Mouse (Mus musculus): ENCODE data around the gene Gpr173. TPM values are rescaled to one million over a fixed set of nuclear protein-coding genes. Genes with fewer than 3 reads are reported as not detected.
A peak's percentile ranks its signal among the peaks of the same experiment; 100 is the strongest.

Gene Gpr173
- polyA plus RNA-seq, 1 experiment = 0.72 TPM

- H3K4me1 ChIP-seq (ENCODE audit: control insufficient read depth, insufficient read depth, low read length) = no peaks in the 10 kb centered on the region
- 81% methylated on average over 1 of the region's 1 CpGs for WGBS
- TF ChIP-seq POLR2A (IDR thresholded peaks at IDR 0.05; ENCODE audit: borderline replicate concordance, control insufficient read depth, low read depth, low read length) (no peak), CTCF (IDR thresholded peaks at IDR 0.05; ENCODE audit: control insufficient read depth, insufficient read depth, low read length) (no peak)
- no peak overlapping the region for H3K4me3 ChIP-seq (replicated peaks; ENCODE audit: control insufficient read depth, low read depth, low read length)
- no peak overlapping the region for H3K27ac ChIP-seq (ENCODE audit: control insufficient read depth, insufficient read depth, low read depth, low read length, poor library complexity)
Measured at GRCm38 (mm10) chrX:152323584-152323983, 44.9 kb downstream of the Gpr173 start.

- TF ChIP-seq CTCF (IDR thresholded peaks at IDR 0.05; ENCODE audit: control insufficient read depth, insufficient read depth, low read length) = no peak
- no peak for TF ChIP-seq POLR2A (IDR thresholded peaks at IDR 0.05; ENCODE audit: borderline replicate concordance, control insufficient read depth, low read depth, low read length)
- no peaks in the 10 kb centered on the region for H3K4me1 ChIP-seq (ENCODE audit: control insufficient read depth, insufficient read depth, low read length)
- H3K27ac ChIP-seq (ENCODE audit: control insufficient read depth, insufficient read depth, low read depth, low read length, poor library complexity) = no peak overlapping the region
- 6% methylated on average over 2 of the region's 2 CpGs for WGBS
- H3K4me3 ChIP-seq (replicated peaks; ENCODE audit: control insufficient read depth, low read depth, low read length) = no peak overlapping the region
Measured at GRCm38 (mm10) chrX:152322776-152323175, 45.7 kb downstream of the Gpr173 start.

GRCm38 (mm10) chrX:152320535-152320934 lies 48.0 kb downstream of the Gpr173 start:
- Histone ChIP-seq H3K27ac (ENCODE audit: control insufficient read depth, insufficient read depth, low read depth, low read length, poor library complexity) (no peak overlapping the region), H3K4me1 (ENCODE audit: control insufficient read depth, insufficient read depth, low read length) (no peaks in the 10 kb centered on the region), H3K4me3 (replicated peaks; ENCODE audit: control insufficient read depth, low read depth, low read length) (no peak overlapping the region)
- 73% methylated on average over 4 of the region's 4 CpGs for WGBS
- TF ChIP-seq POLR2A (IDR thresholded peaks at IDR 0.05; ENCODE audit: borderline replicate concordance, control insufficient read depth, low read depth, low read length) (no peak), CTCF (IDR thresholded peaks at IDR 0.05; ENCODE audit: control insufficient read depth, insufficient read depth, low read length) (no peak)

- 41% methylated on average over 2 of the region's 2 CpGs for WGBS
- no peaks in the 10 kb centered on the region for H3K4me1 ChIP-seq (ENCODE audit: control insufficient read depth, insufficient read depth, low read length)
- H3K4me3 ChIP-seq (replicated peaks; ENCODE audit: control insufficient read depth, low read depth, low read length) = no peak overlapping the region
- H3K27ac ChIP-seq (ENCODE audit: control insufficient read depth, insufficient read depth, low read depth, low read length, poor library complexity) = no peak overlapping the region
- no peak for TF ChIP-seq POLR2A (IDR thresholded peaks at IDR 0.05; ENCODE audit: borderline replicate concordance, control insufficient read depth, low read depth, low read length)
- TF ChIP-seq CTCF (IDR thresholded peaks at IDR 0.05; ENCODE audit: control insufficient read depth, insufficient read depth, low read length) = peak; percentile 52; the same call in 1 of the 2 replicates
Measured at GRCm38 (mm10) chrX:152307942-152308341, 60.6 kb downstream of the Gpr173 start.

GRCm38 (mm10) chrX:152307371-152307770 lies 61.1 kb downstream of the Gpr173 start:
- TF ChIP-seq CTCF (IDR thresholded peaks at IDR 0.05; ENCODE audit: control insufficient read depth, insufficient read depth, low read length) = no peak
- TF ChIP-seq POLR2A (IDR thresholded peaks at IDR 0.05; ENCODE audit: borderline replicate concordance, control insufficient read depth, low read depth, low read length) = no peak
- Histone ChIP-seq H3K27ac (ENCODE audit: control insufficient read depth, insufficient read depth, low read depth, low read length, poor library complexity) (no peak overlapping the region), H3K4me1 (ENCODE audit: control insufficient read depth, insufficient read depth, low read length) (no peaks in the 10 kb centered on the region), H3K4me3 (replicated peaks; ENCODE audit: control insufficient read depth, low read depth, low read length) (no peak overlapping the region)

- TF ChIP-seq POLR2A (IDR thresholded peaks at IDR 0.05; ENCODE audit: borderline replicate concordance, control insufficient read depth, low read depth, low read length) (no peak), CTCF (IDR thresholded peaks at IDR 0.05; ENCODE audit: control insufficient read depth, insufficient read depth, low read length) (no peak)
- 68% methylated on average over 2 of the region's 2 CpGs for WGBS
- H3K27ac ChIP-seq (ENCODE audit: control insufficient read depth, insufficient read depth, low read depth, low read length, poor library complexity) = no peak overlapping the region
- H3K4me3 ChIP-seq (replicated peaks; ENCODE audit: control insufficient read depth, low read depth, low read length) = no peak overlapping the region
- no peaks in the 10 kb centered on the region for H3K4me1 ChIP-seq (ENCODE audit: control insufficient read depth, insufficient read depth, low read length)
Measured at GRCm38 (mm10) chrX:152306224-152306623, 62.3 kb downstream of the Gpr173 start.

Other genes starting within 250 kb of the Gpr173 start
- 3.6 and 4.4 TPM in 2 replicates for gene Iqsec2, start 224.4 kb downstream of the Gpr173 start, polyA plus RNA-seq (2011; ENCODE audit: insufficient read depth, insufficient read length, low replicate concordance, missing spikeins)
- gene Kdm5c, start 135.7 kb downstream of the Gpr173 start, polyA plus RNA-seq (2011; ENCODE audit: insufficient read depth, insufficient read length, low replicate concordance, missing spikeins) = 24.7 and 37.5 TPM in 2 replicates
- 1.5 and 8.3 TPM in 2 replicates for gene Kantr, start 41.2 kb downstream of the Gpr173 start, polyA plus RNA-seq (2011; ENCODE audit: insufficient read depth, insufficient read length, low replicate concordance, missing spikeins)
- gene Tspyl2, start 26.3 kb downstream of the Gpr173 start, polyA plus RNA-seq (2011; ENCODE audit: insufficient read depth, insufficient read length, low replicate concordance, missing spikeins) = 14.2 and 42.5 TPM in 2 replicates
- gene Cldn34a, start 194.6 kb upstream of the Gpr173 start, polyA plus RNA-seq (2011; ENCODE audit: insufficient read depth, insufficient read length, low replicate concordance, missing spikeins) = not detected in 2 replicates